Mouse (Mus musculus): Measurements from ENCODE around the gene Dse.

The Dse gene

DNA sequence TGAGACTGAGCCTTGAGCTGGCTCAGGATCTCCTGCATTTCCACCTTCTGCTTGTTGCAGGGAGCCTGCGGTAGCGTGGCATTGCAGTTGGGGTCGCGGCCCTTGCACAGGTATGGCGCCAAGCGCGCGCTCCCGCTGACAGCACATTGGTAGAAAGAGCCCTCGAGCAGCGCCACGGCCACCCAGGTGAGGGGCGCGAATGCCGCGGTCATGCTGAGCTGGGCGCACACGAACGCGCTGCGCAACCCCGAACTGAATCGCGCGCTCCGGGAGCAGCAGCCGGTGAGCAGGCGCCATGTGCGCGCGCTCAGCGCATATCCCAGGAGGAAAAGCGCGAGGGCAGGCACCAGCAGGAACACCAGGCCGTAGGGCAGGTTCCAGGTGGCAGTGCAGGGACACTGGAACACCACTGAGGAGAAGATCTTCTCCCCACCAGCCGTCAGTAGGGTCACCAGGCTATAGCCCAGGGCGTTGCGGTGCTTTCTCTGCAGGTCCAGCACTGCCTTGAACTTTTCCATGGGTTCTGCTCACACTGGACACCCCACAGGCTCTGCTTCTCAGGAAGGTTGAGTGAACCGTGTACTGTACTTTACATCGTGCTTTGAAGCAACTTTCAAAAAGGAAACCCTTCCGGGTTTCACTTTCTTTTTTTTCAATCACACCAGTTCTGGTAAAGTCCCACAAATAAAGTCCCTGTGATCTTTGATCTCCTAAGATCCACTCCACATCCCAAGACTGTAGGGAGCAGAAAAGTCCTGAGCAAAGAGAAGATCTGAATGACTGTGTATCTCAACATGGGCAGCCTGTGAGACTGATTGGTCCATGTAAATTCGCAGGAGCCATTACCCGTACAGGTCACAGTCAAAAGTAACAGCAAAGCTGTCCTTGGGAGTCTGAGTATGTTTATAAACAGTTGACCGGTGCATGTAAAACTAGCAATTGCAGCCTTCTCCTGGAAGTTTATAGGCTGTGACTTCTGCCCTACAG, 79.8 kb downstream of the Dse start, which contains the start of gene Calhm6:
Gene Calhm6 (minus strand): TSS at position 593 of the 987 bp plus-strand sequence.
- DNase-seq, result no peak

DNA sequence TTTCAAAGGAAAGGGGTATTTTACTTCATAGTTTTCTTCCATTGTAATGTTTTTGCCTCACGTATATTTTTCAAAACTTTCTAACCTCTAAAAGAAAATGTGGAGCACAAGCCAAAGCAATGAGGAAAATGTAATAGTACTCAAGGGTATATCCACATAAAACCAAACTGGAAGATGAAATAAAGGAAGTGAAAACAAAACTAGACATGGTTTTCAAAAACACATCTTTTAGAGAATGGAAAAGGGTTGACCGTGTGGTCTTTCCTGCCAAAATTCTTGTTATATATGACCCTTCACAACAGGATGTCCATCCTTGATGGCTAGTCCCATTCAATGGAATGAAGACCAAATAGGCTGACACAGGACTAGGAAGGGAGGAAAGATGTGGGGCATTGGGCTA, 89.1 kb downstream of the Dse start:
- no peak for DNase-seq

DNA sequence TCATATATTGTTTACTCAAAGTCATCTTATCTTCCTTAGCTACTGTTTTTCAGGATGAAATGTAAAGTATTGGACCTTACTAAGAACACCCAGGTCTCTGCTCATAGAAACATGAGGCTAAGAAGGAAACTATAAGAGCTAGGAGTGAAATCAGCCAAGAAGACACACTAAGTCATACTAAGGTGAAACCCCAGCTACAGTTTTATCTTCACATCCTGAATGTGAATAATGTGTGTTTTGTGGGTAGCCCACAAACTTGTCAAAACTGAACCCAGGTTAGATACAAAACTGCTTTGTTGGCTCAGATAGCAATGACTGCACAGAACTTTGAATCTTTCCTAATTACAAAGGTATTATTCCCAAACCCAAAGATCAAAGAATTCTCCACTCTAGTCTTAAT, 89.7 kb downstream of the Dse start:
- no peak for DNase-seq

DNA sequence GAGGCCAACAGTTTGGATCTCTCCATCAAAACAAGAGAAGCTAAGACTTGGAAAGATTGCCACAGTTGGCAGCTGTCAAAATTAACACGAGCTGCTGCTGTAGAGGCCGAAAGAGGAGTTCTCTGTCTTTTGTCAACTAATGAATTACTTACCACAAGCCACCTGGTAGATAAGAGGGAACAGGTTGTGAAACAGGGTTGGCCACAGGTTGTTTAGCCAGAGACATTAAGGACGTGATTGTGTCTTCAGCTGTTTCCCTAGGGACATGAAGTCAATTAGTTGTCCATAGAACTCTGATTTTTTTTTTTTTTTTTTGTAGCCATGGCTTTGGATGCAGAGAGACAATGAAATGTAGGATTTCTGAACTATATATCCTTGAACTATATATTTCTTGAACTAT, 90.4 kb downstream of the Dse start:
- DNase-seq, result no peak

DNA sequence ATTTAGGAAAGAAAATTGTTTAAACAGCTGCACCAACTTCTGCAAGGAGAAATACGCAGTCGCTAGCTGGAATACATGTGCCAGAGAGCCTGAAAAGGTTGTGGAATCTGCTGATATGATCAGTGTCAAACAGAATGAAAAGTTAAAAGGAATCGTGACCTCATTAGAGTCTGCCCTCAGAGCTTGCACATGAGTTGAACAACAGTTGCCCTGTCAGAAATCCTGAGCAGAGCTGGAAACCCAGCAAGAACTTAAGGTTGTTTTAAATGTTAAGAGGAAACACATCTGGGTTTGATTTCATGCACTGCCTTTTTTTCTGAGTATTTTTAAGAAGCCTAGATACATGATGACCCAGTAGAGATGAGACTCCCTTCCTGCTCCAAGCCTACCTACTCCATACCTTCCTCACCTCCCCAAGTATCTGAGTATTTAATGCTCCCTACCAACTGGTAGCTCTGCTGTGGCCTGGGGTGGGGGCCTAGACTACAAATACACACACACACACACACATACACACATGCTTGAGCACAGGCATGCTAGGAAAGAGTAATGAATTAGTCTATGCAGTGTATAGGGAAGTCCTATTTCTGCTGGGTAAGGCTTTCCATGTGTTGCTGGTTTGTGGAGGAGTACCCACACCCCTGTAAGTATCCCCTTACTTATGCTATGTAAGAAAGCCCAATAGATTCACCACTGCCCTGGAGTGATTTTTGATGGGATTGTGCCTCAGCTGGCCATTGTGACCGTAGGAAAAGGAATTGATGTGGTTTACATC, 95.4 kb downstream of the Dse start:
- DNase-seq, result no peak

DNA sequence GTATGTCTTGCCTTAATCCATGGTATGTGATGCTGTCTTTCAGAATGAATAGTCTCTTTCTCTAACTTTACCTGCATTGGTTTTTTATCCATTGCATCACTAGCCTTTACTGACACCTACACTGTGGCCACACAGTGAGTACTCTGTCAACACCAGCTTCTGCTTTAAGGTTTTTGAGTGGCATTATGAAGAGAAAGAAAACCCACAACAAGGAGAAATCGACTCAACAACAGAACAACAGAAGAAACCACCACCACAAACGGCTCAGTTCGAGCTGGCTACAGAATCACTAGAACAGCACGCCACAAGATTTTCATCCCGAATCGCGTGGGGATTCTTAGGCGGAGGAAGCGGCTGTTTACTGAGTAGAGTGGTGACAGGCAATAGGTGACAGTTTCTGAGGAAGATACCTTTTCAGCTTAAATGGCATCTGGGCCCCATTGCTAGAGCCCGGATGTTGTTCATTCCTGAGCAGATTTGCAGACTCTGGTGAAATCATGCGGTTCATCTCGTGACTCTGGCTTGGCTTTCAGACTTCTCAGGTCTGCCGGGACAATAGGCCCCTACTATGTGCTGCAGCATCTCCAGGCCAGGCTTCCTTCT, 96.6 kb downstream of the Dse start:
- DNase-seq, result no peak

All from cerebellum, adult 11-12 months (tissue).